35 mouse cellular contexts compared by ENCODE assay signal in genomic region chr10:67955982-67956381, GRCm38 (mm10). TPM values are rescaled to one million over a fixed set of nuclear protein-coding genes. Genes with fewer than 3 reads are reported as not detected.
"Had no signal": no experiment of that assay in that cellular context is flagged by ENCODE, and none has a peak within 500 bp of the region (broad histone marks: within the 10 kb centered on the region; RNA-seq: fewer than 3 reads in every experiment).

No protein-coding gene starts in this region.

- H3K9me3 ChIP-seq: limb, embryonic 10.5 days; limb, embryonic 12.5 days; limb, embryonic 13.5 days; limb, embryonic 15.5 days; liver, embryonic 12.5 days; liver, embryonic 13.5 days; liver, embryonic 15.5 days; lung, embryonic 15.5 days; megakaryocyte, embryonic 14.5 days; midbrain, embryonic 10.5 days; midbrain, embryonic 12.5 days; midbrain, embryonic 13.5 days; midbrain, embryonic 15.5 days; neural tube, embryonic 12.5 days had no signal

- ATAC-seq: liver, embryonic 12.5 days; liver, postnatal 0 days; midbrain, embryonic 13.5 days; midbrain, embryonic 15.5 days; midbrain, embryonic 16.5 days had no signal

- H3K27me3 ChIP-seq: limb, embryonic 12.5 days; limb, embryonic 13.5 days; limb, embryonic 15.5 days; liver, embryonic 12.5 days; liver, embryonic 13.5 days; liver, embryonic 15.5 days; lung, embryonic 15.5 days; megakaryocyte, embryonic 14.5 days; midbrain, embryonic 13.5 days; midbrain, embryonic 15.5 days; neural tube, embryonic 12.5 days had no signal

- H3K27ac ChIP-seq: left cerebral cortex, adult 2 months; limb, embryonic 10.5 days; limb, embryonic 12.5 days; limb, embryonic 13.5 days; limb, embryonic 15.5 days; liver, embryonic 12.5 days; liver, embryonic 13.5 days; liver, embryonic 14.5 days; liver, embryonic 15.5 days; lung, embryonic 15.5 days; macrophage; midbrain, embryonic 10.5 days; midbrain, embryonic 12.5 days; midbrain, embryonic 13.5 days; midbrain, embryonic 15.5 days; neural tube, embryonic 12.5 days had no signal

- H3K4me1 ChIP-seq: limb, embryonic 10.5 days; limb, embryonic 12.5 days; limb, embryonic 13.5 days; limb, embryonic 15.5 days; liver, embryonic 12.5 days; liver, embryonic 13.5 days; liver, embryonic 15.5 days; megakaryocyte, embryonic 14.5 days; midbrain, embryonic 10.5 days; midbrain, embryonic 12.5 days; midbrain, embryonic 13.5 days; midbrain, embryonic 15.5 days; neural tube, embryonic 12.5 days had no signal

- H3K4me2 ChIP-seq: limb, embryonic 12.5 days; limb, embryonic 13.5 days; limb, embryonic 15.5 days; liver, embryonic 11.5 days; liver, embryonic 12.5 days; liver, embryonic 13.5 days; liver, embryonic 15.5 days; lung, embryonic 14.5 days; lung, embryonic 15.5 days; midbrain, embryonic 11.5 days; midbrain, embryonic 12.5 days; midbrain, embryonic 13.5 days; midbrain, embryonic 15.5 days; neural tube, embryonic 12.5 days had no signal

- H3K36me3 ChIP-seq: limb, embryonic 10.5 days; limb, embryonic 12.5 days; limb, embryonic 13.5 days; limb, embryonic 15.5 days; liver, embryonic 12.5 days; liver, embryonic 13.5 days; liver, embryonic 15.5 days; lung, embryonic 15.5 days; midbrain, embryonic 10.5 days; midbrain, embryonic 12.5 days; midbrain, embryonic 13.5 days; midbrain, embryonic 15.5 days; neural tube, embryonic 12.5 days had no signal

- H3K9ac ChIP-seq: limb, embryonic 12.5 days; limb, embryonic 13.5 days; limb, embryonic 15.5 days; liver, embryonic 12.5 days; liver, embryonic 13.5 days; liver, embryonic 14.5 days; liver, embryonic 15.5 days; liver, postnatal 0 days; lung, embryonic 14.5 days; lung, embryonic 15.5 days; midbrain, embryonic 12.5 days; midbrain, embryonic 13.5 days; midbrain, embryonic 15.5 days; neural tube, embryonic 12.5 days had no signal

- H3K4me3 ChIP-seq: left cerebral cortex, adult 2 months; limb, embryonic 10.5 days; limb, embryonic 12.5 days; limb, embryonic 13.5 days; limb, embryonic 15.5 days; liver, embryonic 12.5 days; liver, embryonic 13.5 days; liver, embryonic 15.5 days; lung, embryonic 15.5 days; megakaryocyte, embryonic 14.5 days; midbrain, embryonic 10.5 days; midbrain, embryonic 12.5 days; midbrain, embryonic 13.5 days; midbrain, embryonic 15.5 days; myocyte; neural tube, embryonic 12.5 days had no signal

- DNase-seq: left cerebral cortex, postnatal 4 days; liver; liver, embryonic 13.5 days; liver, postnatal 0 days; lung, adult 18-20 months; lung, adult 2 months; lung, embryonic 14.5 days; lung, postnatal 10 days; lung, postnatal 14 days; lung, postnatal 36 days; midbrain, embryonic 14.5 days had no signal

RNA-seq across cellular contexts. Expression of gene Rtkn2, which starts 23.4 kb away (rescaled TPM):
- polyA plus RNA-seq: liver, adult 2 months had no signal

RNA-seq across cellular contexts. Expression of gene Zfp365, which starts 43.5 kb away (rescaled TPM):
- total RNA-seq: liver, adult 2 months; megakaryocyte progenitor cell, adult 5-6 weeks; megakaryocyte, adult 5-6 weeks had no signal
- polyA plus RNA-seq: liver, adult 2 months; liver, embryonic 16.5 days had no signal
